8 mouse cellular contexts compared by ENCODE assay signal in genomic region chr13:77708514-77709013, GRCm38 (mm10). TPM values are rescaled to one million over a fixed set of nuclear protein-coding genes. Genes with fewer than 3 reads are reported as not detected.
DNase-seq lines count a peak whose midpoint lies in the region; ATAC-seq lines count a peak whose summit lies in the region.

No protein-coding gene starts in this region.

- peak overlapping the region; percentile 75 to 86 for H3K4me3 ChIP-seq in heart, embryonic 14.5 days (ENCODE audit: control insufficient read depth in 1 of 2, insufficient read depth in 1 of 2, low read depth in 1 of 2, low read length in 2 of 2)
- peak overlapping the region; percentile 84 for H3K4me3 ChIP-seq in liver, embryonic 13.5 days (replicated peaks)
- peak overlapping the region; percentile 91 for H3K4me3 ChIP-seq in stomach, embryonic 16.5 days (replicated peaks; ENCODE audit: low read length)

- peak; percentile 98 for ATAC-seq in CD4-positive, CD25-positive, alpha-beta regulatory T cell, adult 4 months
- peak; percentile 88 for ATAC-seq in heart, embryonic 14.5 days (ENCODE audit: insufficient number of reproducible peaks, insufficient read depth, low FRiP score, low read depth)
- ATAC-seq in liver, embryonic 13.5 days (ENCODE audit: low read depth) = peak; percentile 95
- ATAC-seq in stomach, embryonic 16.5 days (ENCODE audit: insufficient read depth, low FRiP score) = peak; percentile 96

- no peaks in the 10 kb centered on the region for H3K27me3 ChIP-seq in heart, embryonic 14.5 days (ENCODE audit: control insufficient read depth, insufficient read depth, low read length)
- no peaks in the 10 kb centered on the region for H3K27me3 ChIP-seq in liver, embryonic 13.5 days
- no peaks in the 10 kb centered on the region for H3K27me3 ChIP-seq in stomach, embryonic 16.5 days (ENCODE audit: control insufficient read depth, insufficient read depth, low read length)

- DNase-seq in c-Kit-negative CD71-positive TER-119-positive erythroid progenitor cells, embryonic 14.5 days (ENCODE audit: low read depth, low spot score) = peak; percentile 75
- peak; percentile 80 for DNase-seq in fibroblast of lung, adult 2 months (ENCODE audit: low read depth)
- peak; percentile 94 for DNase-seq in kidney, postnatal 14 days
- DNase-seq in liver, embryonic 13.5 days = peak; percentile 81
- peak; percentile 91 for DNase-seq in neural tube, embryonic 10.5 days (ENCODE audit: extremely low spot score, low spot score)

- no peaks in the 10 kb centered on the region for H3K9me3 ChIP-seq in heart, embryonic 14.5 days (ENCODE audit: control insufficient read depth, low read length)
- H3K9me3 ChIP-seq in liver, embryonic 13.5 days (replicated peaks) = no peaks in the 10 kb centered on the region
- no peaks in the 10 kb centered on the region for H3K9me3 ChIP-seq in stomach, embryonic 16.5 days (replicated peaks; ENCODE audit: control insufficient read depth, low read length)

- peak overlapping the region; percentile 65 for H3K4me2 ChIP-seq in heart, embryonic 14.5 days (ENCODE audit: low read length)
- H3K4me2 ChIP-seq in liver, embryonic 13.5 days = peak overlapping the region; percentile 76
- peak overlapping the region; percentile 89 for H3K4me2 ChIP-seq in stomach, embryonic 16.5 days (ENCODE audit: low read depth, low read length)

- WGBS in heart, embryonic 14.5 days = under 1% methylated on average over 35 of the region's 35 CpGs
- WGBS in liver, embryonic 13.5 days (ENCODE audit: insufficient replicate concordance) = under 1% methylated on average over 35 of the region's 35 CpGs
- 0% methylated on average over 35 of the region's 35 CpGs for WGBS in stomach, embryonic 16.5 days

- H3K36me3 ChIP-seq in heart, embryonic 14.5 days (ENCODE audit: control insufficient read depth, insufficient read depth, low read length) = no peaks in the 10 kb centered on the region
- no peaks in the 10 kb centered on the region for H3K36me3 ChIP-seq in liver, embryonic 13.5 days
- H3K36me3 ChIP-seq in stomach, embryonic 16.5 days (ENCODE audit: control insufficient read depth, insufficient read depth, low read length) = no peaks in the 10 kb centered on the region

- no peak overlapping the region for H3K27ac ChIP-seq in heart, embryonic 14.5 days (replicated peaks in 1 of 2; ENCODE audit: control insufficient read depth in 1 of 2, insufficient read depth in 1 of 2, low read depth in 2 of 2, low read length in 2 of 2)
- peak overlapping the region; percentile 56; the same call in 1 of the 2 replicates for H3K27ac ChIP-seq in liver, embryonic 13.5 days
- peak overlapping the region; percentile 52 for H3K27ac ChIP-seq in stomach, embryonic 16.5 days (ENCODE audit: low read length)

- peaks cover 0 to 9% of the 10 kb centered on the region in 2 experiments; a peak in 2 of 4 replicates for H3K4me1 ChIP-seq in heart, embryonic 14.5 days (ENCODE audit: control insufficient read depth in 2 of 2, insufficient read depth in 2 of 2, low read length in 2 of 2)
- peaks cover 11% of the 10 kb centered on the region for H3K4me1 ChIP-seq in liver, embryonic 13.5 days (replicated peaks)
- peaks cover 12% of the 10 kb centered on the region for H3K4me1 ChIP-seq in stomach, embryonic 16.5 days (ENCODE audit: control insufficient read depth, insufficient read depth, low read length)

- H3K9ac ChIP-seq in heart, embryonic 14.5 days (ENCODE audit: low read length) = peak overlapping the region; percentile 83
- peak overlapping the region; percentile 84 for H3K9ac ChIP-seq in liver, embryonic 13.5 days
- H3K9ac ChIP-seq in stomach, embryonic 16.5 days (ENCODE audit: low read length) = peak overlapping the region; percentile 94

RNA-seq across cellular contexts. Expression of gene Fam172a, which starts 6.7 kb away (rescaled TPM):
- 10 to 100 TPM; 28.8 to 33.1 TPM for polyA plus RNA-seq in CD4-positive, CD25-positive, alpha-beta regulatory T cell, adult 4 months (2017; shearing (Covaris generic))
- 23.3 and 24.0 TPM in 2 replicates for polyA plus RNA-seq in heart, embryonic 14.5 days (2014; fragmentation: Nextera tagmentation; extraction: Ambion mirVana)
- 11.6 and 13.8 TPM in 2 replicates for polyA plus RNA-seq in liver, embryonic 13.5 days (2015; fragmentation: Nextera tagmentation; extraction: Ambion mirVana)
- polyA plus RNA-seq in stomach, embryonic 16.5 days (2015; fragmentation: Nextera tagmentation; extraction: Ambion mirVana) = 23.2 and 25.6 TPM in 2 replicates

Comparison
In these comparisons a context has a peak if more than half of its experiments do, and no peak if none do; other contexts are left out.
1. H3K27ac ChIP-seq: peak in liver, embryonic 13.5 days (single experiment) and stomach, embryonic 16.5 days (single experiment); none in heart, embryonic 14.5 days (0 of 2).
2. Peak in every context shown above with its lines, with median percentiles within 50 percentile points of each other: ATAC-seq, DNase-seq, H3K4me2 ChIP-seq, H3K4me3 ChIP-seq and H3K9ac ChIP-seq.